Mouse (Mus musculus) embryonic facial prominence, embryonic 14.5 days (tissue): ENCODE measurements around the gene Muc4. TPM values are rescaled to one million over a fixed set of nuclear protein-coding genes. Genes with fewer than 3 reads are reported as not detected.

Source experiments
- ATAC-seq: fragments of 200-750 bp; cut with Nextera tagmentation; 2 replicates; pipeline ENCODE4 v1.8.0; 2017; ENCODE audit warnings: low read depth, moderate number of reproducible peaks, moderate TSS enrichment
- DNase-seq: peaks from one replicate; pipeline ENCODE4 v3.0.0-alpha.2; 2015; ENCODE audit warnings: low spot score
- H3K27ac ChIP-seq: fragments of 300-500 bp; sonication (generic); replicated peaks from 2 replicates; pipeline ENCODE4 v1.5.1; 2014; ENCODE audit warnings: low read depth, mild to moderate bottlenecking, low read length, moderate library complexity
- H3K27me3 ChIP-seq: fragments of 300-500 bp; sonication (generic); replicated peaks from 2 replicates; pipeline ENCODE4 v1.6.1; 2014; ENCODE audit warnings: low read length; ENCODE audit not compliant: control insufficient read depth, insufficient read depth
- H3K36me3 ChIP-seq: fragments of 300-500 bp; sonication (generic); 2 replicates; pipeline ENCODE4 v1.6.1; 2014; ENCODE audit warnings: low read length, mixed read lengths; ENCODE audit not compliant: control insufficient read depth, insufficient read depth
- H3K4me1 ChIP-seq: fragments of 300-500 bp; sonication (generic); 2 replicates; pipeline ENCODE4 v1.6.1; 2014; ENCODE audit warnings: antibody characterized with exemption, low read length; ENCODE audit not compliant: control insufficient read depth, insufficient read depth
- H3K4me2 ChIP-seq: fragments of 300-500 bp; sonication (generic); 2 replicates; pipeline ENCODE4 v1.6.1; 2014; ENCODE audit warnings: low read depth, mild to moderate bottlenecking, low read length, moderate library complexity, mixed read lengths
- H3K4me3 ChIP-seq: fragments of 300-500 bp; sonication (generic); 2 replicates; pipeline ENCODE4 v1.5.1; 2014; ENCODE audit warnings: low read depth, mild to moderate bottlenecking, low read length
- H3K9ac ChIP-seq: fragments of 300-500 bp; sonication (generic); 2 replicates; pipeline ENCODE4 v1.6.1; 2014; ENCODE audit warnings: low read depth, mild to moderate bottlenecking, low read length, moderate library complexity, mixed read lengths
- H3K9me3 ChIP-seq: fragments of 300-500 bp; sonication (generic); 2 replicates; pipeline ENCODE4 v1.6.1; 2016; ENCODE audit warnings: low read length; ENCODE audit not compliant: control insufficient read depth
- WGBS: fragments of 180-500 bp; shearing (Covaris S2); extraction: QIAGEN DNeasy Blood & Tissue Kit; methylation state at CpG from one replicate; pipeline ENCODE4 v1.1.7; 2014; 5-methylcytosine and 5-hydroxymethylcytosine counted together
- polyA plus RNA-seq: library from polyadenylated mRNA; unstranded; fragments of >200 nt; fragmentation: Nextera tagmentation; extraction: Ambion mirVana; gene quantifications from 2 replicates; pipeline ENCODE4 v1.2.1, GENCODE M21; 2014

Gene Muc4
- polyA plus RNA-seq, 1 experiment from 2014 or later = 1.6 TPM

- 24% methylated on average over 14 of the region's 14 CpGs for WGBS
- Histone ChIP-seq H3K27ac (no peak overlapping the region), H3K9ac (peak overlapping the region; percentile 52), H3K4me3 (peak overlapping the region; percentile 27), H3K27me3 (no peaks in the 10 kb centered on the region), H3K9me3 (no peaks in the 10 kb centered on the region), H3K36me3 (no peaks in the 10 kb centered on the region), H3K4me1 (peaks cover 7% of the 10 kb centered on the region), H3K4me2 (peak overlapping the region; percentile 61)
- ATAC-seq = peak; percentile 55; the same call in 1 of the 2 replicates
- peak; percentile 54 for DNase-seq
Measured at GRCm38 (mm10) chr16:32814539-32814938, 78.9 kb downstream of the Muc4 start.

- peak; percentile 61 for DNase-seq
- Histone ChIP-seq H3K27ac (no peak overlapping the region; the same call in 1 of the 2 replicates), H3K9ac (peak overlapping the region; percentile 52), H3K9me3 (no peaks in the 10 kb centered on the region), H3K4me2 (peak overlapping the region; percentile 61), H3K36me3 (no peaks in the 10 kb centered on the region), H3K4me3 (peak overlapping the region; percentile 27), H3K27me3 (no peaks in the 10 kb centered on the region), H3K4me1 (peaks cover 7% of the 10 kb centered on the region)
- ATAC-seq = peak; percentile 67
- 3% methylated on average over 6 of the region's 6 CpGs for WGBS
Measured at GRCm38 (mm10) chr16:32815160-32815605, 79.5 kb downstream of the Muc4 start.

GRCm38 (mm10) chr16:32818036-32818435 lies 82.3 kb downstream of the Muc4 start:
- H3K27me3 ChIP-seq = no peaks in the 10 kb centered on the region
- H3K27ac ChIP-seq = no peak overlapping the region
- H3K4me1 ChIP-seq = peaks cover 7% of the 10 kb centered on the region
- ATAC-seq = no peak
- no peak overlapping the region for H3K9ac ChIP-seq
- H3K36me3 ChIP-seq = peaks cover 13% of the 10 kb centered on the region
- no peak overlapping the region for H3K4me3 ChIP-seq
- H3K9me3 ChIP-seq = no peaks in the 10 kb centered on the region
- 91% methylated on average over 4 of the region's 4 CpGs for WGBS
- no peak for DNase-seq
- H3K4me2 ChIP-seq = no peak overlapping the region

- no peak overlapping the region for H3K4me3 ChIP-seq
- WGBS = 84% methylated on average over 5 of the region's 5 CpGs
- H3K4me1 ChIP-seq = peaks cover 7% of the 10 kb centered on the region
- no peaks in the 10 kb centered on the region for H3K27me3 ChIP-seq
- no peak overlapping the region for H3K27ac ChIP-seq
- no peak for ATAC-seq
- H3K9me3 ChIP-seq = no peaks in the 10 kb centered on the region
- no peak overlapping the region for H3K9ac ChIP-seq
- no peak overlapping the region for H3K4me2 ChIP-seq
- DNase-seq = no peak
- H3K36me3 ChIP-seq = peaks cover 16% of the 10 kb centered on the region
Measured at GRCm38 (mm10) chr16:32818441-32818840, 82.8 kb downstream of the Muc4 start.

GRCm38 (mm10) chr16:32821772-32822449 lies 86.2 kb downstream of the Muc4 start:
- no peak overlapping the region for H3K4me3 ChIP-seq
- peak; percentile 17 for DNase-seq
- no peak overlapping the region for H3K27ac ChIP-seq
- no peaks in the 10 kb centered on the region for H3K4me1 ChIP-seq
- no peak overlapping the region for H3K9ac ChIP-seq
- ATAC-seq = no peak; the same call in 1 of the 2 replicates
- 57% methylated on average over 10 of the region's 10 CpGs for WGBS
- H3K9me3 ChIP-seq = no peaks in the 10 kb centered on the region
- H3K36me3 ChIP-seq = peaks cover 48% of the 10 kb centered on the region
- no peak overlapping the region for H3K4me2 ChIP-seq
- H3K27me3 ChIP-seq = no peaks in the 10 kb centered on the region

GRCm38 (mm10) chr16:32822450-32822827 lies 86.8 kb downstream of the Muc4 start:
- WGBS = 80% methylated on average over 6 of the region's 6 CpGs
- ATAC-seq = no peak
- DNase-seq = no peak
- H3K9me3 ChIP-seq = no peaks in the 10 kb centered on the region
- peaks cover 52% of the 10 kb centered on the region for H3K36me3 ChIP-seq
- no peak overlapping the region for H3K9ac ChIP-seq
- no peaks in the 10 kb centered on the region for H3K27me3 ChIP-seq
- no peak overlapping the region for H3K4me3 ChIP-seq
- no peak overlapping the region for H3K27ac ChIP-seq
- H3K4me1 ChIP-seq = no peaks in the 10 kb centered on the region
- no peak overlapping the region for H3K4me2 ChIP-seq

GRCm38 (mm10) chr16:32822881-32823280 lies 87.2 kb downstream of the Muc4 start:
- DNase-seq (no peak), ATAC-seq (no peak)
- Histone ChIP-seq H3K9ac (no peak overlapping the region), H3K4me3 (no peak overlapping the region), H3K27me3 (no peaks in the 10 kb centered on the region), H3K4me1 (no peaks in the 10 kb centered on the region), H3K9me3 (no peaks in the 10 kb centered on the region), H3K36me3 (peaks cover 56% of the 10 kb centered on the region), H3K27ac (no peak overlapping the region), H3K4me2 (no peak overlapping the region)
- 70% methylated on average over 5 of the region's 5 CpGs for WGBS

- Histone ChIP-seq H3K27me3 (no peaks in the 10 kb centered on the region), H3K4me3 (no peak overlapping the region), H3K27ac (no peak overlapping the region), H3K9me3 (no peaks in the 10 kb centered on the region), H3K4me2 (no peak overlapping the region), H3K9ac (no peak overlapping the region), H3K36me3 (peaks cover 58% of the 10 kb centered on the region), H3K4me1 (no peaks in the 10 kb centered on the region)
- no peak for DNase-seq
- WGBS = 80% methylated on average over 8 of the region's 8 CpGs
- ATAC-seq = no peak
Measured at GRCm38 (mm10) chr16:32823487-32823886, 87.8 kb downstream of the Muc4 start.

GRCm38 (mm10) chr16:32824061-32824460 lies 88.4 kb downstream of the Muc4 start:
- no peak for DNase-seq
- H3K4me3 ChIP-seq = no peak overlapping the region
- no peak overlapping the region for H3K27ac ChIP-seq
- no peak for ATAC-seq
- peaks cover 64% of the 10 kb centered on the region for H3K36me3 ChIP-seq
- H3K4me2 ChIP-seq = no peak overlapping the region
- no peaks in the 10 kb centered on the region for H3K4me1 ChIP-seq
- no peaks in the 10 kb centered on the region for H3K9me3 ChIP-seq
- 93% methylated on average over 13 of the region's 13 CpGs for WGBS
- no peaks in the 10 kb centered on the region for H3K27me3 ChIP-seq
- H3K9ac ChIP-seq = no peak overlapping the region
